Mouse (Mus musculus) liver, adult (tissue): ENCODE measurements around the gene Epm2a.

Experiments used
- GATA4 ChIP-seq: IDR thresholded peaks from 2 replicates; pipeline ENCODE4 v1.6.1; 2014; ENCODE audit warnings: mild to moderate bottlenecking, low read length; ENCODE audit not compliant: insufficient replicate concordance

Epm2a gene

GRCm38 (mm10) chr10:11343205-11344141 is at the start of gene Epm2a:
Gene Epm2a, plus strand, starts transcription at chr10:11343404.
- no peak; the same call in 1 of the 2 replicates for TF ChIP-seq GATA4

GRCm38 (mm10) chr10:11298418-11298817 is 44.8 kb upstream of the Epm2a start:
- no peak for TF ChIP-seq GATA4

- TF ChIP-seq GATA4, result no peak
Measured at GRCm38 (mm10) chr10:11305365-11306053, 37.7 kb upstream of the Epm2a start.

GRCm38 (mm10) chr10:11306054-11306367 is 37.2 kb upstream of the Epm2a start:
- TF ChIP-seq GATA4, result no peak

GRCm38 (mm10) chr10:11309866-11310265 is 33.3 kb upstream of the Epm2a start:
- TF ChIP-seq GATA4, result no peak

- TF ChIP-seq GATA4, result no peak
Measured at GRCm38 (mm10) chr10:11310481-11310880, 32.7 kb upstream of the Epm2a start.

- TF ChIP-seq GATA4, result no peak
Measured at GRCm38 (mm10) chr10:11319446-11319970, 23.7 kb upstream of the Epm2a start.

- TF ChIP-seq GATA4, result no peak
Measured at GRCm38 (mm10) chr10:11322316-11322715, 20.9 kb upstream of the Epm2a start.

GRCm38 (mm10) chr10:11323202-11323898 is 19.9 kb upstream of the Epm2a start:
- no peak for TF ChIP-seq GATA4

GRCm38 (mm10) chr10:11326526-11326925 is 16.7 kb upstream of the Epm2a start:
- TF ChIP-seq GATA4, result no peak

GRCm38 (mm10) chr10:11344536-11345468 is 1.6 kb downstream of the Epm2a start:
- no peak for TF ChIP-seq GATA4

GRCm38 (mm10) chr10:11354609-11355008 is 11.4 kb downstream of the Epm2a start:
- TF ChIP-seq GATA4, result no peak

GRCm38 (mm10) chr10:11361985-11362692 is 18.9 kb downstream of the Epm2a start:
- no peak for TF ChIP-seq GATA4
